Mouse (Mus musculus) limb, embryonic 14.5 days (tissue): ENCODE data around the gene Nsg1. TPM values are rescaled to one million over a fixed set of nuclear protein-coding genes. Genes with fewer than 3 reads are reported as not detected.

Experiments used
- ATAC-seq: fragments of 200-750 bp; cut with Nextera tagmentation; 2 replicates; pipeline ENCODE4 v1.8.0; 2017; ENCODE audit warnings: low read depth, moderate number of reproducible peaks, moderate TSS enrichment; ENCODE audit not compliant: low FRiP score
- DNase-seq: peaks from one replicate; pipeline ENCODE4 v3.0.0-alpha.2; 2015; ENCODE audit warnings: low spot score
- H3K27ac ChIP-seq: fragments of 300-500 bp; sonication (generic); replicated peaks from 2 replicates; pipeline ENCODE4 v1.5.1; 2014; ENCODE audit warnings: low read depth, mild to moderate bottlenecking, low read length, moderate library complexity, mixed read lengths
- H3K27me3 ChIP-seq: fragments of 300-500 bp; sonication (generic); 2 replicates; pipeline ENCODE4 v1.6.1; 2014; ENCODE audit warnings: low read length, mixed read lengths; ENCODE audit not compliant: control insufficient read depth, insufficient read depth
- H3K36me3 ChIP-seq: fragments of 300-500 bp; sonication (generic); 2 replicates; pipeline ENCODE4 v1.6.1; 2014; ENCODE audit warnings: mild to moderate bottlenecking, low read length, moderate library complexity, mixed read lengths; ENCODE audit not compliant: control insufficient read depth, insufficient read depth
- H3K4me1 ChIP-seq: fragments of 300-500 bp; sonication (generic); 2 replicates; pipeline ENCODE4 v1.6.1; 2014; ENCODE audit warnings: antibody characterized with exemption, low read length, mixed read lengths; ENCODE audit not compliant: control insufficient read depth, insufficient read depth
- H3K4me2 ChIP-seq: fragments of 300-500 bp; sonication (generic); replicated peaks from 2 replicates; pipeline ENCODE4 v1.6.1; 2014; ENCODE audit warnings: low read depth, mild to moderate bottlenecking, low read length, moderate library complexity; ENCODE audit not compliant: severe bottlenecking
- H3K4me3 ChIP-seq: fragments of 300-500 bp; sonication (generic); replicated peaks from 2 replicates; pipeline ENCODE4 v1.5.1; 2014; ENCODE audit warnings: low read length
- H3K9ac ChIP-seq: fragments of 300-500 bp; sonication (generic); 2 replicates; pipeline ENCODE4 v1.6.1; 2014; ENCODE audit warnings: mild to moderate bottlenecking, low read depth, low read length, moderate library complexity; ENCODE audit not compliant: severe bottlenecking
- H3K9me3 ChIP-seq: fragments of 300-500 bp; sonication (generic); 2 replicates; pipeline ENCODE4 v1.6.1; 2016; ENCODE audit warnings: low read length; ENCODE audit not compliant: control insufficient read depth
- POLR2A ChIP-seq: fragments of 200-500 bp; IDR thresholded peaks from 2 replicates; pipeline ENCODE4 v1.8.0; 2012; ENCODE audit warnings: inconsistent platforms, mild to moderate bottlenecking, moderate library complexity, borderline replicate concordance; ENCODE audit not compliant: insufficient read depth, insufficient read length; ENCODE audit errors: extremely low read depth
- WGBS: fragments of 180-500 bp; shearing (Covaris S2); extraction: QIAGEN DNeasy Blood & Tissue Kit; methylation state at CpG from one replicate; pipeline ENCODE4 v1.1.7; 2014; 5-methylcytosine and 5-hydroxymethylcytosine counted together
- polyA plus RNA-seq, 2 experiments: library from polyadenylated mRNA; depleted of rRNA in 1 of 2; stranded (reverse) in 1 of 2; unstranded in 1 of 2; fragments of >200 nt; fragmentation: Nextera tagmentation in 1 of 2; extraction: Ambion mirVana in 1 of 2; gene quantifications; 2 replicates each; pipeline versions ENCODE4 v1.2.1 to v1.2.3; 2012 to 2014

Gene Nsg1
- polyA plus RNA-seq, 2 experiments: 34.7 to 151 TPM

DNA sequence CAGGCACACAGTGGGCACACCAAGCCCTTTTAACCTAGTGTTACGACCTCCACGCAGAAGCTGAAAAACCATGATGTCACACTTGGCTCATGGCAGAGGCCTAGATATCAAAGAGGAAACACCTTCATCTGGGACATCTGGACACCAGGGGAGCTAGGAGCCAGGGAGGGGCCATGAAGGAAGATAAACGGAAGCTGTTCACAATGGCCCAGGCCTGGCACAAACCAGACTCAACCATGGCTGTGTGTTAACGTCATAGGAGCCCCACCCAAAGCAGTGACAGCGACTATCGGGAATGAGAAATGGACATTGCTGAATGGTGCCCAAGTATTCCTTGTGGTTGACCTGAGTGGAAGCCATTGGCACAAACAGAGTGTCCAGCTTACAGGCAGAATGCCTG lies 13.2 kb downstream of the Nsg1 start:
- Histone ChIP-seq H3K27ac (no peak overlapping the region), H3K9ac (no peak overlapping the region), H3K27me3 (no peaks in the 10 kb centered on the region), H3K4me2 (no peak overlapping the region), H3K36me3 (peaks cover 87% of the 10 kb centered on the region), H3K4me3 (no peak overlapping the region), H3K4me1 (no peaks in the 10 kb centered on the region), H3K9me3 (no peaks in the 10 kb centered on the region)
- TF ChIP-seq POLR2A: no peak
- ATAC-seq: no peak
- WGBS: 83% methylated on average over 6 of the region's 6 CpGs
- no peak for DNase-seq

DNA sequence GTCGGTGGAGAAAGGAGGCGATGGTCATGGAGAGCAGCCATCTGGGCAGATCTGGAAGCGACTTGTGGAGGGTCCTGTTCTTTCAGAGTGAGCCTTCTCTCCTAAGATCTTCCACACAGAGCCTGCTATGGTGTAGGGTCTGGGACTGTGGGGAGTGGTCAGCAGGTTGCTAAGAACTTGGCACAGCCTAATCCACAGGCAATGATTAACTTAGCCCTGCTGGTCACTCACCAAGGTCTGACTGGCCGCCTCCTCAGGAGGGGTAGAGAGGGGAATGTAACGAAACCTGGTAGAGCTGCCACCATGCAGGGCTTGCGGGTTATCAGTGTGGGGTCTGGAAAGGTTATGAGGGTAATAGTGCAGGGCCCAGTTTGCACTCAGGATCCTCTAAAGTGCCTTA lies 18.8 kb downstream of the Nsg1 start:
- no peak overlapping the region for H3K9ac ChIP-seq
- DNase-seq (no peak), ATAC-seq (no peak)
- no peaks in the 10 kb centered on the region for H3K9me3 ChIP-seq
- H3K4me1 ChIP-seq: no peaks in the 10 kb centered on the region
- H3K4me2 ChIP-seq: no peak overlapping the region
- H3K4me3 ChIP-seq: no peak overlapping the region
- no peak overlapping the region for H3K27ac ChIP-seq
- peaks cover 87% of the 10 kb centered on the region for H3K36me3 ChIP-seq
- TF ChIP-seq POLR2A: no peak
- 86% methylated on average over 6 of the region's 6 CpGs for WGBS
- no peaks in the 10 kb centered on the region for H3K27me3 ChIP-seq

DNA sequence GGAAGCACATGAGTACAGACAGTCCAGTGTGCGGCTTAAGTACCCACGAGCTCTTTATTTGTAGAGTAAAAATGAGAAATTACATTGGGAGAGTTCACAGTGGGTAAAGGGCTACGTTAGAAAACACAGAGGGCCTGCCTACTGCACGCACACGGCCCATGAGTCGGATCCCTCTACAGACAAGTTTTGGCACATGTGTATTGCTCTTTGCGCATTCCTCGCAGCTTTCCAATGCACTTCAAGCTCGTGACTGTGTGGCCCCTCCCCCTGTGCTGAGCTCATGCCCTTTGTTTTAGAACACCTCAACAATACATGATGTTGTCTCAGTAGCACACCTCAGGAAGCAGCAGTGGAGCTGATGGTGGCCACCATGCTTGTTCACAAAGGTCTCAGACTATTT lies 22.5 kb downstream of the Nsg1 start:
- Histone ChIP-seq H3K27me3 (no peaks in the 10 kb centered on the region), H3K4me1 (no peaks in the 10 kb centered on the region), H3K4me3 (no peak overlapping the region), H3K4me2 (no peak overlapping the region), H3K9me3 (no peaks in the 10 kb centered on the region), H3K27ac (no peak overlapping the region), H3K36me3 (peaks cover 72% of the 10 kb centered on the region), H3K9ac (no peak overlapping the region)
- no peak for ATAC-seq
- no peak for TF ChIP-seq POLR2A
- no peak for DNase-seq
- WGBS: 68% methylated on average over 9 of the region's 9 CpGs

- no peak overlapping the region for H3K4me2 ChIP-seq
- no peak for TF ChIP-seq POLR2A
- DNase-seq (no peak), ATAC-seq (no peak)
- no peaks in the 10 kb centered on the region for H3K27me3 ChIP-seq
- no peaks in the 10 kb centered on the region for H3K4me1 ChIP-seq
- H3K9me3 ChIP-seq: no peaks in the 10 kb centered on the region
- no peak overlapping the region for H3K9ac ChIP-seq
- peaks cover 64% of the 10 kb centered on the region for H3K36me3 ChIP-seq
- WGBS: 84% methylated on average over 9 of the region's 9 CpGs
- H3K4me3 ChIP-seq: no peak overlapping the region
- H3K27ac ChIP-seq: no peak overlapping the region
Measured at GRCm38 (mm10) chr5:38136247-38136646, 23.5 kb downstream of the Nsg1 start.

- no peak overlapping the region for H3K27ac ChIP-seq
- H3K9me3 ChIP-seq: no peaks in the 10 kb centered on the region
- H3K4me2 ChIP-seq: no peak overlapping the region
- no peaks in the 10 kb centered on the region for H3K4me1 ChIP-seq
- no peak overlapping the region for H3K4me3 ChIP-seq
- no peaks in the 10 kb centered on the region for H3K27me3 ChIP-seq
- peaks cover 30% of the 10 kb centered on the region for H3K36me3 ChIP-seq
- H3K9ac ChIP-seq: no peak overlapping the region
- DNase-seq (no peak), ATAC-seq (no peak)
- TF ChIP-seq POLR2A: no peak
- WGBS: 97% methylated on average over 2 of the region's 2 CpGs
Measured at GRCm38 (mm10) chr5:38129339-38129738, 30.4 kb downstream of the Nsg1 start.
